Mouse (Mus musculus) mouse embryonic stem cell (cell line): ENCODE data around the gene Rps19.
"Not testable (repeated sequence)": the region's sequence is repeated elsewhere in the genome, so short reads cannot be mapped to it uniquely, and the experiment has no call there.

Source experiments
- in situ Hi-C, 2 experiments: fragments of 300-500 bp; cut with MboI; formaldehyde crosslinking; loops; 1 replicate in 1 of 2; 3 replicates in 1 of 2; pipeline ENCODE4 v1.14.3; 2019 to 2020; ENCODE audit warnings: low sequenced_read_pairs in 2 of 2, low pct_unique_long_range_greater_than_20kb in 1 of 2, mixed read lengths in 1 of 2; ENCODE audit not compliant: unreplicated experiment in 1 of 2

Rps19 gene

GRCm38 (mm10) chr7:24883896-24884692 is at the start of gene Rps19:
TSS of gene Rps19 (plus strand) at chr7:24884371.
- in situ Hi-C loops, result no loop called here

- in situ Hi-C loops, result not testable (repeated sequence)
Measured at GRCm38 (mm10) chr7:24838732-24839409, 45.3 kb upstream of the Rps19 start.

DNA sequence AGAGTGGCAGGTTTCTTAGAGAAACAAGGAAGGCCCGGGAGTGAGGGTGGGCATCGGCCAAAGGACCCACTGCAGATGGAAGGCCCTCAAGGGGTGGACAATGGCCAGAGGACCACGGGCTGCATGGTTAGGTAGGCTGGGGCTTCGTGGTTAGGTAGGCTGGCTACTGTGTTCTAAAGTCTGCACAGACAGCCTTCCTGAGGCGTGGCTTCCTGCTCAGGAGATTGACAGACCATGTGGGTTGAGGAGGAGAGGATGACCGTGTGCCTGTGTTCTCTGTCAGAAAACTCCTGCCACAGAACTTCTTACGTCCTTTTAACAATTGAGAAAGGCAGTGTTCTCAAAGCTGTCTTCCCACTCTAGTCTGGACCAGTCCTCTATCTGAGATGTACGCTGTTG is 44.8 kb upstream of the Rps19 start:
- in situ Hi-C loops, result no loop called here

GRCm38 (mm10) chr7:24840331-24840730 is 43.8 kb upstream of the Rps19 start:
- in situ Hi-C loops, result loop anchor here (10.0 kb wide), 2 partner anchors 114 to 124 kb away; no protein-coding TSS in a partner anchor

GRCm38 (mm10) chr7:24841009-24841408 is 43.2 kb upstream of the Rps19 start:
- in situ Hi-C loops, result loop anchor here (10.0 kb wide), 2 partner anchors 114 to 124 kb away; no protein-coding TSS in a partner anchor

DNA sequence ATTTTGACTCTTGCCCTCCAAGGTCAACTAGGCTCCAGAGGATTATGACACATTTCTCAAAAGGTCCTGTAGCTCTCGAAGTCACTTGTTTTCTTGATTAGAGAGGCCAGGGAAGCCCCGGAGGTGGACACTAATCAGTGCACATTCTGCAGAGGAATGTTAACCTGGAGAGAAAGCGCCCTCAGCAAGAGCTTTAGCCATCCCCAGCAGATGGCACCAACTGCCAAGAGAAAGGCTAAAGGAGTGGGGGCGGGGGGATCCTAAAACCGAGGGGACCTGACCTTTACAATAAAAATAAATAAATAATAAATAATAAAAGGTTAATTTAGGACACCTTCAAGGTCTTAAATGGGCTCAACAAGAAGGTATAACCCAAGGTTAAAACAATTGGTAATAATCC is 40.0 kb upstream of the Rps19 start:
- in situ Hi-C loops, result loop anchor here (10.0 kb wide), 2 partner anchors 111 to 121 kb away; no protein-coding TSS in a partner anchor

- in situ Hi-C loops, result loop anchor here (10.0 kb wide), 2 partner anchors 110 to 120 kb away; no protein-coding TSS in a partner anchor
Measured at GRCm38 (mm10) chr7:24845181-24845580, 39.0 kb upstream of the Rps19 start.

DNA sequence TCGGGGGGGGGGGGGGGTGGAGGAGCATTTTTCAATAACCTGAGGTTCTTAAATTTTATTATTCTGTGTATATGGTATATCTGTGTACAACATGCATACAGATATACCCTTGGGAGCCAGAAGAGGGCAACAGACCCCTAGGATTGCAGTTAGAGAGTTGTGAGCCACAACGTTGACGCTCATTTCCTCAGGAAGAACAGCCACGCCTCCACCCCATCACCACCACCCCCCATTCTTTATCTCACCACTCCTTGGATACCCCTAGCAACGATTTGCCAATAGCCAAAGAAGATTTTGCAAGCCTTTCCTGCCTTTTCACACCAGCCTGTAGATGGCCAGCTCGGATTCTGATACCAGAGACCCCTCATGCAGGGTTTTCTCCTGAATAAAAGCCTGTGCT is 38.5 kb upstream of the Rps19 start:
- in situ Hi-C loops, result loop anchor here (10.0 kb wide), 2 partner anchors 109 to 119 kb away; no protein-coding TSS in a partner anchor

GRCm38 (mm10) chr7:24846576-24846975 is 37.6 kb upstream of the Rps19 start:
- in situ Hi-C loops, result loop anchor here (10.0 kb wide), 2 partner anchors 108 to 118 kb away; no protein-coding TSS in a partner anchor

GRCm38 (mm10) chr7:24850162-24850561 is 34.0 kb upstream of the Rps19 start:
- in situ Hi-C loops, result no loop called here

GRCm38 (mm10) chr7:24850899-24851303 is 33.3 kb upstream of the Rps19 start:
- in situ Hi-C loops, result no loop called here

GRCm38 (mm10) chr7:24851596-24852325 is 32.4 kb upstream of the Rps19 start:
- in situ Hi-C loops, result no loop called here

- in situ Hi-C loops, result no loop called here
Measured at GRCm38 (mm10) chr7:24852557-24853232, 31.5 kb upstream of the Rps19 start.

DNA sequence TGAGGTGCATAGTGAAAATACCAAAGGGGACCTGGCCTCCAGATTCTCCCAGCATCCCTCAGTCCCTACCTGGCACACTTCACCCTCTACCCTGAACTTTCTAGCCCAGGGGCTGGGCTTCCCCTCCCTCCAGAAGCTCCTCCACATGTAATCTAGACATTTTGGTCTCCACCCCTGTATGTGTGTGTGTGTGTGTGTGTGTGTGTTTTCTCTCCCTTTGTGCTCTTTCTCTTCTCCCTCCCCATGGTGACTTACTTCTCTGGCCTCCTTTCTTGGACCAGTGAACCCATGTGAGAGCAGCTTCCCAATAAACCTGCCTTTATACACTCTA is 31.0 kb upstream of the Rps19 start:
- in situ Hi-C loops, result no loop called here

GRCm38 (mm10) chr7:24853695-24854094 is 30.5 kb upstream of the Rps19 start:
- in situ Hi-C loops, result no loop called here

- in situ Hi-C loops, result no loop called here
Measured at GRCm38 (mm10) chr7:24856460-24857120, 27.6 kb upstream of the Rps19 start.

GRCm38 (mm10) chr7:24859234-24859633 is 24.9 kb upstream of the Rps19 start:
- in situ Hi-C loops, result no loop called here

DNA sequence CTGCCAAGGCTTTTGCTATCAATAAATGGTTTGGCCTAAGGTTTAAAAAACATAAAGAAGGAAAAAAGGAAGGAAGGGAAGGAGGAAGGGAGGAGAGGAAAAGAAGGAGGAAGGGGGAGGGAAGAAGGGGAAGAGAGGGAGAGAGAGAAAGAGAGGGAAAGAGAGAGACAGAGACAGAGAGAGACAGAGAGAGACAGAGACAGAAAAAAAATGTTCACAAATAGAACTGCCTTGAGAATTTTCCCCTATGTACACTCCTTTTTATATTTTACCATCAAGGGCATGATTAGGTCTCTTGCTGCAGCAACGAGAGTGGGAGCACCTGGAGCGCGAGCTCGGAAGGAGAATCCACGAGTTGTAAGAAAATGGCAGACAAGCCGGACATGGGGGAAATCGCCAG is 22.3 kb upstream of the Rps19 start, which contains the start of gene Gm9844:
TSS of gene Gm9844 (plus strand) at position 301 of the 400 bp plus-strand sequence.
- in situ Hi-C loops, result no loop called here
